Mouse (Mus musculus): ENCODE results near the gene Spag6. TPM values are rescaled to one million over a fixed set of nuclear protein-coding genes. Genes with fewer than 3 reads are reported as not detected.

Gene Spag6
- polyA plus RNA-seq, 1 experiment = not detected

DNA sequence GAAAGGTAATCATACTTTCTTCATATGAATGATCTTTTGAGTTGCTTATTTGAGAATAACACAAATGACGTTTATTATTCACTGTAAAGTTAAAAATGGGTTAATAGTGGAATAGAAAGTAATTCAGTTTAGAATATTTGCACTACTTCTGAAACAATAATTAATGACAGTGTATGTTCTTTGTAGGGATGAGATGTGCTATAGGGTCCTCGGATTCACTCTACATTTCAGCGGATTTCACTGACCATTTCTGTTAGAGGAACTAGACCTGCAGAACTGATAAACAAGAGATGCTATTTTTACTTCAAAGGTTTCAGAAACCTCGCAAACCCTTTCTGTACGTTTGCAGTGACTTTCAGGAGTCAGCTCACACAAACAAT lies 351 bp upstream of the Spag6 start:
- H3K4me1 ChIP-seq = peaks cover 42% of the 10 kb centered on the region
- peak overlapping the region; percentile 94 for H3K4me3 ChIP-seq (replicated peaks)
- H3K27me3 ChIP-seq (replicated peaks) = peaks cover 88% of the 10 kb centered on the region
- TF ChIP-seq FLI1 (IDR thresholded peaks at IDR 0.05; ENCODE audit: low read length) (no peak), GATA1 (IDR thresholded peaks at IDR 0.05; ENCODE audit: borderline replicate concordance, low read length) (no peak)
- H3K9me3 ChIP-seq = no peaks in the 10 kb centered on the region
- no peaks in the 10 kb centered on the region for H3K36me3 ChIP-seq (replicated peaks; ENCODE audit: low read length)

DNA sequence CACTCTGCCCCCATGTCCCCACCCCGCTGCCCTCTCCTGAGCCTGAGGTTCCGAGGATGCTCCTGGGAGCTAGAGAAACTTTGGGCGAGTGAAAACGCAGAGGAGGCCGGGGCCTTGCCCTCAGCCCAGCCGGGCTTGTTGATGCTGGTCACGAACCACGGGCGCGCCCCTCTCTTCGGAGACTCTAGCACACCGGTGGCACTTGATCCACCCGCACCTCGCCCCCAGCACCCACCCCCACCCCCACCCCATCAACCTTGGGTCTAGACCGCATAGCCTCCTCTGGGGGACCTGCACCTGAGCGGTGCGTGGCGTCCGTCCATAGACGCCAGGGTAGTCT lies 749 bp downstream of the Spag6 start:
- Histone ChIP-seq H3K27me3 (replicated peaks) (peaks cover 88% of the 10 kb centered on the region), H3K36me3 (replicated peaks; ENCODE audit: low read length) (no peaks in the 10 kb centered on the region)

DNA sequence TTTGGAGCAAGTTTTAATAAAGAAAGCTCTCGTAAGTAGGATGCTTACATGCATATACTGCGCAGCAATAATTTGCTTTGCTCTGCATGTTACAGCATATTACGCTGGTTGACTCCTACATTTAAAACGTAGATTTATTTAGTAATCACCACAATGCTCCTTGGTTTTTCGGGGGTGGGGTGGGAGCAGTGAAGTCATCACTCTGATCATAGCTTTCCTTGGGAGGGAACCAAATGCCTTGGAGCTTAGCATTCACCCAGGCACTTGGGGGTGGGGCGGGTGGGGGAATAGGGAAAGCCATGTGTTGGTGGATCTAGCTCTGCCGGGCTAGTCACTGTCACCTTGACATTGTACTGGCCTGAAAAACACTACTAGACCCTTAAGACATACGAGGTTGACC lies 1.3 kb downstream of the Spag6 start:
- Histone ChIP-seq H3K4me1 (peaks cover 36% of the 10 kb centered on the region), H3K9me3 (0 out of 2 replicates have a peak, but pooled peaks cover 5% of the 10 kb centered on the region), H3K4me3 (replicated peaks) (peak overlapping the region; percentile 46), H3K36me3 (replicated peaks; ENCODE audit: low read length) (no peaks in the 10 kb centered on the region), H3K27me3 (replicated peaks) (peaks cover 88% of the 10 kb centered on the region)
- TF ChIP-seq GATA1 (IDR thresholded peaks at IDR 0.05; ENCODE audit: borderline replicate concordance, low read length) (no peak), FLI1 (IDR thresholded peaks at IDR 0.05; ENCODE audit: low read length) (no peak)

More for the DNA sequence above, 749 bp downstream of the Spag6 start:
- Histone ChIP-seq H3K4me1 (peaks cover 42% of the 10 kb centered on the region), H3K4me3 (replicated peaks) (peak overlapping the region; percentile 94), H3K9me3 (0 out of 2 replicates have a peak, but pooled peaks cover 5% of the 10 kb centered on the region)
- TF ChIP-seq FLI1 (IDR thresholded peaks at IDR 0.05; ENCODE audit: low read length) (no peak), GATA1 (IDR thresholded peaks at IDR 0.05; ENCODE audit: borderline replicate concordance, low read length) (no peak)

DNA sequence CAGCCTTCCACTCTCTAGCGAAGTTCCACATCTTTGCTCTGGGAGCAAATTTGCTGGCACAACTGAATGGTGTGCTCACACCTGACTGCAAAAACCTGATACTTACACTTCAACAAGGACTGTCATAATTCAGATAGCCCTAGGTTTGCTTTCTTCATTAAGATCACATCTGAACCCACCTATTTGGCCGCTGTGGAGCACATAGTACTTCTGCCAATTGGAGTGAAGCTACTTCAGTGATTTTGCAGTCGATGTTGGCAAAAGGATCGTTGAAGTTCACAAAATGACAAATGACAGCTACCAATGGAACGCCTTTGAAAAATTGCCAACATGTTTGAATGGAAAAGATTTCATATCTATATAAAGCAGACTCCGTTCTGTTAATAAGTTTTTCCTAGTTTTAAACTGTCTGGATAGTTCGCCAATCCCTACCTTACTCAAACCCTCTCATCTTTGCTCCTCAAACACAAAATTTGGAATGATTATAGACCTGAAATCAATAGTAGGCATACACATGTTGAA lies 1.9 kb downstream of the Spag6 start:
- H3K27me3 ChIP-seq (replicated peaks) = peaks cover 86% of the 10 kb centered on the region
- no peak overlapping the region for H3K4me3 ChIP-seq (replicated peaks)

DNA sequence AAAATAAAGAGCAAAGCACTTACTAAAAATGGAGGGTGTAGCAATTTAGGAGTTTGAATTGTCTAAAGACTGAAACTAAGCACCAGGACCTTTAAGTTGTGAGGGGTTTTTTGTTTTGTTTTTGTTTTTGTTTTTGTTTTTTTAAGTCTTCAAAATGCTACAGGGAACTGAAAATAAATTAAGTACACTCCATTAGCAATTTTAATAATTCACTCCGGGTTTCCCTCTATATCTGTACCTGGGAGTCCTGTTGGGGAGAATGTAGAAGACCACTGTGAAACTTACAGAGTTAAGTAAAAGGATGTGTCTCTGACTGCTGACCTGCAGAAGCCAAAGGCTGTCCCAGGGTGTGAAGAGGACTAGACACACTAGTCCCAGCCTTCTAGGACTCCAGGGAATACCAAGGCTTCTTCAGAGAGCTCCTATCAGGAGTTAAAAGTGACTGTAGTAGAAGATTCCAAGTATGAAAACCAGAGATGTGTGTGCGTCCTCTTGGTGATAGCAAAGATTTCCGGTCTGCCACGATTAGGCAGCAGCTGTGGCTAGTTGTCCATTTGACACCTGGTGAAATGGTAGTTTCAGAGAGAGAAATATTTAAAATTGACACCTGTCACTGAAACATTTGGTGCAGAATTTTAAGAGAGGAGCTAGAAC lies 3.9 kb downstream of the Spag6 start:
- Histone ChIP-seq H3K36me3 (replicated peaks; ENCODE audit: low read length) (no peaks in the 10 kb centered on the region), H3K9me3 (0 out of 2 replicates have a peak, but pooled peaks cover 5% of the 10 kb centered on the region), H3K27me3 (replicated peaks) (peaks cover 80% of the 10 kb centered on the region), H3K4me1 (peaks cover 29% of the 10 kb centered on the region), H3K4me3 (replicated peaks) (no peak overlapping the region)
- TF ChIP-seq FLI1 (IDR thresholded peaks at IDR 0.05; ENCODE audit: low read length) = no peak
- TF ChIP-seq GATA1 (IDR thresholded peaks at IDR 0.05; ENCODE audit: borderline replicate concordance, low read length) = no peak

More for the DNA sequence above, 1.9 kb downstream of the Spag6 start:
- 0 out of 2 replicates have a peak, but pooled peaks cover 5% of the 10 kb centered on the region for H3K9me3 ChIP-seq
- H3K36me3 ChIP-seq (replicated peaks; ENCODE audit: low read length) = no peaks in the 10 kb centered on the region
- TF ChIP-seq GATA1 (IDR thresholded peaks at IDR 0.05; ENCODE audit: borderline replicate concordance, low read length) (no peak), FLI1 (IDR thresholded peaks at IDR 0.05; ENCODE audit: low read length) (no peak)
- H3K4me1 ChIP-seq = peaks cover 30% of the 10 kb centered on the region

DNA sequence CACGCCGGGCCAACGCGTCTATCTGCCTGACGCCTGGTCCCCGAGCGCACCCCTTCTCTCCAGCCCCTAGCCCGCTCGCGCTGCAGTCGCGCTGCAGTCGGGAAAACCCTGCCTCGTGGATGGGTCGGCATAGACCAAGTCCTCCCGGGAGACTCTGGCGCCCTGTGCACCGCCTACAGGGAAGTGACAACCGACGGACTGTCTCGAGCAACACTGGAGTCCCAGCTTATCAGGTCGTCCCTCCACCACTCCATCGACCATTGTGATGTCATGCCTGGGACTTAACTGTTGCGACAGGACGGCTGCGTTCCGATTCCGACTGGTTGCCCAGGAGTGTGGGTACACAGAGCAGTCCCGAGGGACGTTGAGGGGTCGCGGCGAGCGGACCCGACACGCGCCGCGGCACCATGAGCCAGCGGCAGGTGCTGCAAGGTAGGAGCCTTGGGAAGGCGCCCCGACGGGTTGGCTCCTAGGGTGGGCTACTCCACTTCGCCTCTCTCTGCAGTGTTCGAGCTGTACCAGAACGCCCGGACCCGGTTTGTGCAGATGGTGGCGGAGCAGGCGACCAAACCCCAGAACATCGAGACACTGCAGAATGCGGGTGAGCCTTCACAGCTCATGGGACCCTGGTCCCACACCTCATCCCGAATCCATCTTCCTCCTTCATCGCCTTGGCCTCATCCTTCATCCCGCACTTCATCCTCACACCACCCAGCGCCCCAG lies 5.0 kb downstream of the Spag6 start:
- Histone ChIP-seq H3K4me3 (replicated peaks) (peak overlapping the region; percentile 89), H3K27me3 (replicated peaks) (peaks cover 73% of the 10 kb centered on the region), H3K4me1 (peaks cover 24% of the 10 kb centered on the region), H3K36me3 (replicated peaks; ENCODE audit: low read length) (no peaks in the 10 kb centered on the region), H3K9me3 (0 out of 2 replicates have a peak, but pooled peaks cover 5% of the 10 kb centered on the region)
- TF ChIP-seq GATA1 (IDR thresholded peaks at IDR 0.05; ENCODE audit: borderline replicate concordance, low read length) = no peak
- no peak for TF ChIP-seq FLI1 (IDR thresholded peaks at IDR 0.05; ENCODE audit: low read length)

DNA sequence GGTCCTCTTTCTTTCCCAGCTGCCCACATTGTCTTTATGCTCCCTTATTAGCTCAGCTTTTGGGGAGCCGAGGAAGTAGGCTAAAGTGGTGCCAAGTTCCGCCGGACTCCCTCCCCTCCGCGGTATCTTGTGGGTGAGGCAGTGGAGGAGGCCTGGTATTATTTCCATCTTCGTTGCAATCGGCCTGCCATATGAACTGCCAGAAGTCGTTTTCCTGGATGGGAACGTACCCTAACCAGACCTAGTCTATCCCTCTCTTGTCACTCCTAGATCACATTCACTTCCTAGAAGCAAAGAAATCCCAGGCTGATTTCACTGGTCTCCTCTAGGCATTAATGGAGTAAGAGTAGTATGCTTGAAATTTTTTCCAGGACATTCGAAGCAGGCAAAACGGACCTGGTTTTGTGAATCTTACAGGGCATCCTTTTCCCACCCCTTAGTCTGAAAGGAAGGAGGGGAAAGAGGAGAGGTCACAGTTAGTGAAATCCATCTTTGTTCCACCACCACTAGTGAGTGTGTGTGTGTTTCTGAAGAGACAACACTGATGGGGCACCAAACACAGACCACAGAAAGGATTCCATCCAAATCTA lies 5.7 kb downstream of the Spag6 start:
- Histone ChIP-seq H3K4me1 (peaks cover 22% of the 10 kb centered on the region), H3K4me3 (replicated peaks) (peak overlapping the region; percentile 89), H3K27me3 (replicated peaks) (peaks cover 71% of the 10 kb centered on the region), H3K36me3 (replicated peaks; ENCODE audit: low read length) (no peaks in the 10 kb centered on the region), H3K9me3 (0 out of 2 replicates have a peak, but pooled peaks cover 5% of the 10 kb centered on the region)
- TF ChIP-seq GATA1 (IDR thresholded peaks at IDR 0.05; ENCODE audit: borderline replicate concordance, low read length) (no peak), FLI1 (IDR thresholded peaks at IDR 0.05; ENCODE audit: low read length) (no peak)

DNA sequence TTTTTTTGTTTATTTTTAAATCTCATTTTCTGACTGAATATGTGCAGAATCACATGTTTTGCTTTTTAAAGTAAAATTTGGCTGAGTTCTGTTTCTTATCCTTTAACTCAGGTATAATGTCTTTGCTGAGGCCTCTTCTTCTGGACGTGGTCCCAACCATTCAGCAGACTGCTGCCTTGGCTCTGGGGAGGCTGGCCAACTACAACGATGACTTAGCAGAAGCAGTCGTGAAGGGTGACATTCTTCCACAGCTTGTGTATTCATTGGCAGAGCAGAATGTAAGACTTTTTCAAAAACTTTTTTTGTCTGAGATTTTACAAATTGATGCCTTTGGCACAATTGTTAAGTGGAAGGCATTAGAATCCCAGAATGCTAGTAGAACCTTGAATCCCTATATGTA lies 16.5 kb downstream of the Spag6 start:
- H3K4me1 ChIP-seq = no peaks in the 10 kb centered on the region

DNA sequence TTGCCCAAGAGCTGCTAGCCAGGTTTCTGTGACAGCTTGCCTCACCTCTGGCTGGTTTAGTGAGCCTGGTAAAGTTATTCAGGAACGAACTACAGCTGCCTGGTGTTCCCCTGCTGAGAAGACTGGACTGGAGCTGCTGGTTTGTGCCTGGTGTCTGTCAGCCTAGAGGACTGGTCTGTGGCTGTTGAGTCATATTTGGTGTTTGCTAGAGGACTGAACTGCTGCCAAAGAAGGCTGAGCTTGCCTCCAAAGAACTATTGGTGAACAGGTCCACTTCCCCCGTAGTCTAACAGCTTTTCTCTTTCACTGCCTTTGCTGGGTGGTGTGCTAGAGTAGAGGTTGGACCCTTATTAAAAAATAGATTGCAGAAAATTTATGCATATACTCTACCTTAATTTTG lies 19.2 kb downstream of the Spag6 start:
- Histone ChIP-seq H3K36me3 (replicated peaks; ENCODE audit: low read length) (no peaks in the 10 kb centered on the region), H3K4me3 (replicated peaks) (no peak overlapping the region), H3K9me3 (no peaks in the 10 kb centered on the region), H3K4me1 (no peaks in the 10 kb centered on the region), H3K27me3 (replicated peaks) (peaks cover 15% of the 10 kb centered on the region)
- TF ChIP-seq FLI1 (IDR thresholded peaks at IDR 0.05; ENCODE audit: low read length) (no peak), GATA1 (IDR thresholded peaks at IDR 0.05; ENCODE audit: borderline replicate concordance, low read length) (no peak)

More for the DNA sequence above, 16.5 kb downstream of the Spag6 start:
- H3K9me3 ChIP-seq = 0 out of 2 replicates have a peak, but pooled peaks cover 4% of the 10 kb centered on the region
- H3K4me3 ChIP-seq (replicated peaks) = no peak overlapping the region
- H3K27me3 ChIP-seq (replicated peaks) = peaks cover 17% of the 10 kb centered on the region
- TF ChIP-seq FLI1 (IDR thresholded peaks at IDR 0.05; ENCODE audit: low read length) (no peak), GATA1 (IDR thresholded peaks at IDR 0.05; ENCODE audit: borderline replicate concordance, low read length) (no peak)
- no peaks in the 10 kb centered on the region for H3K36me3 ChIP-seq (replicated peaks; ENCODE audit: low read length)

Data from megakaryocyte, embryonic 14.5 days (primary cell).